Mouse (Mus musculus): ENCODE results near the gene Ormdl3.
A peak's percentile ranks its signal among the peaks of the same experiment; 100 is the strongest.

Ormdl3 gene

GRCm38 (mm10) chr11:98588833-98589281 is 1.7 kb upstream of the Ormdl3 start:
- no peak for DNase-seq (ENCODE audit: low read depth, low spot score)

GRCm38 (mm10) chr11:98587684-98588546 is 747 bp upstream of the Ormdl3 start:
- peak; percentile 81 for DNase-seq (ENCODE audit: low read depth, low spot score)

GRCm38 (mm10) chr11:98586087-98586891 is 879 bp downstream of the Ormdl3 start:
- no peak for DNase-seq (ENCODE audit: low read depth, low spot score)

GRCm38 (mm10) chr11:98584629-98585177 is 2.5 kb downstream of the Ormdl3 start:
- DNase-seq (ENCODE audit: low read depth, low spot score): no peak

GRCm38 (mm10) chr11:98584146-98584545 is 3.0 kb downstream of the Ormdl3 start:
- DNase-seq (ENCODE audit: low read depth, low spot score): no peak

GRCm38 (mm10) chr11:98583571-98583970 is 3.6 kb downstream of the Ormdl3 start:
- peak; percentile 26 for DNase-seq (ENCODE audit: low read depth, low spot score)

GRCm38 (mm10) chr11:98583265-98583552 is 4.0 kb downstream of the Ormdl3 start:
- DNase-seq (ENCODE audit: low read depth, low spot score): no peak

GRCm38 (mm10) chr11:98582551-98583264 is 4.5 kb downstream of the Ormdl3 start:
- no peak for DNase-seq (ENCODE audit: low read depth, low spot score)

- DNase-seq (ENCODE audit: low read depth, low spot score): no peak
Measured at GRCm38 (mm10) chr11:98582030-98582388, 5.2 kb downstream of the Ormdl3 start.

- DNase-seq (ENCODE audit: low read depth, low spot score): no peak
Measured at GRCm38 (mm10) chr11:98581286-98582029, 5.7 kb downstream of the Ormdl3 start.

- DNase-seq (ENCODE audit: low read depth, low spot score): no peak
Measured at GRCm38 (mm10) chr11:98580301-98581121, 6.7 kb downstream of the Ormdl3 start.

GRCm38 (mm10) chr11:98577776-98578175 is 9.4 kb downstream of the Ormdl3 start:
- no peak for DNase-seq (ENCODE audit: low read depth, low spot score)

GRCm38 (mm10) chr11:98569461-98569860 is 17.7 kb downstream of the Ormdl3 start:
- no peak for DNase-seq (ENCODE audit: low read depth, low spot score)

- peak; percentile 64 for DNase-seq (ENCODE audit: low read depth, low spot score)
Measured at GRCm38 (mm10) chr11:98568326-98568725, 18.8 kb downstream of the Ormdl3 start.

- no peak for DNase-seq (ENCODE audit: low read depth, low spot score)
Measured at GRCm38 (mm10) chr11:98563921-98564414, 23.2 kb downstream of the Ormdl3 start.

GRCm38 (mm10) chr11:98563025-98563424 is 24.1 kb downstream of the Ormdl3 start:
- peak; percentile 39 for DNase-seq (ENCODE audit: low read depth, low spot score)

GRCm38 (mm10) chr11:98560942-98561341 is 26.2 kb downstream of the Ormdl3 start:
- no peak for DNase-seq (ENCODE audit: low read depth, low spot score)

- DNase-seq (ENCODE audit: low read depth, low spot score): peak; percentile 20
Measured at GRCm38 (mm10) chr11:98555124-98555700, 32.0 kb downstream of the Ormdl3 start.

GRCm38 (mm10) chr11:98553966-98554365 is 33.2 kb downstream of the Ormdl3 start:
- DNase-seq (ENCODE audit: low read depth, low spot score): no peak

Measured in CD4-positive helper T cell, adult 2 months (primary cell).